Mouse (Mus musculus): ENCODE measurements around the gene Zfp488.

GRCm38 (mm10) chr14:33933778-33934317 is 44.7 kb downstream of the Zfp488 start:
- TF ChIP-seq POLR2A (IDR thresholded peaks at IDR 0.05; ENCODE audit: borderline replicate concordance, low read depth, low read length) (no peak), CTCF (IDR thresholded peaks at IDR 0.05; ENCODE audit: low read depth, low read length) (peak; percentile 37; the same call in 1 of the 2 replicates)
